Mouse (Mus musculus) ES-Bruce4 (cell line): Measurements from ENCODE around the gene Gm2696. TPM values are rescaled to one million over a fixed set of nuclear protein-coding genes. Genes with fewer than 3 reads are reported as not detected.
A peak's percentile ranks its signal among the peaks of the same experiment; 100 is the strongest.

Source experiments
- H3K27ac ChIP-seq: 2 replicates; pipeline ENCODE4 v1.5.1; 2012; ENCODE audit warnings: low read length, inconsistent platforms; ENCODE audit not compliant: insufficient read depth
- H3K27me3 ChIP-seq: 2 replicates; pipeline ENCODE4 v1.6.1; 2012; ENCODE audit warnings: mild to moderate bottlenecking, low read length, inconsistent platforms; ENCODE audit not compliant: control insufficient read depth, poor library complexity, insufficient read depth, severe bottlenecking
- H3K36me3 ChIP-seq: 2 replicates; pipeline ENCODE4 v1.6.1; 2012; ENCODE audit warnings: inconsistent platforms, mild to moderate bottlenecking, low read length, moderate library complexity; ENCODE audit not compliant: control insufficient read depth, poor library complexity, insufficient read depth, severe bottlenecking
- H3K4me1 ChIP-seq: one replicate; pipeline ENCODE4 v1.8.1; 2011; ENCODE audit warnings: low read length; ENCODE audit not compliant: control insufficient read depth, insufficient read depth
- H3K4me3 ChIP-seq: 2 replicates; pipeline ENCODE4 v1.5.1; 2011; ENCODE audit warnings: low read depth, mild to moderate bottlenecking, low read length
- H3K9ac ChIP-seq: 2 replicates; pipeline ENCODE4 v1.6.1; 2012; ENCODE audit warnings: low read depth, mild to moderate bottlenecking, inconsistent platforms; ENCODE audit not compliant: poor library complexity, severe bottlenecking
- H3K9me3 ChIP-seq: replicated peaks from 2 replicates; pipeline ENCODE4 v1.6.1; 2012; ENCODE audit warnings: mild to moderate bottlenecking, low read length, inconsistent platforms; ENCODE audit not compliant: control insufficient read depth, poor library complexity, insufficient read depth, severe bottlenecking
- CTCF ChIP-seq: IDR thresholded peaks from one replicate; pipeline ENCODE4 v1.8.1; 2011; ENCODE audit warnings: low read depth, low read length
- POLR2A ChIP-seq: IDR thresholded peaks from one replicate; pipeline ENCODE4 v1.8.1; 2011; ENCODE audit warnings: low read length; ENCODE audit not compliant: insufficient read depth
- polyA plus RNA-seq: library from polyadenylated mRNA; stranded (reverse); fragments of >200 nt; gene quantifications from 2 replicates; pipeline ENCODE4 v1.2.4, GENCODE M21; 2011; ENCODE audit warnings: low read depth; ENCODE audit not compliant: missing spikeins, insufficient read depth, insufficient read length

The Gm2696 gene
- polyA plus RNA-seq, 1 experiment = not detected

GRCm38 (mm10) chr10:77882553-77882952 lies 68.1 kb downstream of the Gm2696 start:
- H3K9ac ChIP-seq = no peak overlapping the region
- no peaks in the 10 kb centered on the region for H3K36me3 ChIP-seq
- no peaks in the 10 kb centered on the region for H3K27me3 ChIP-seq
- peak; percentile 29 for TF ChIP-seq CTCF
- no peak for TF ChIP-seq POLR2A
- no peaks in the 10 kb centered on the region for H3K9me3 ChIP-seq
- no peak overlapping the region for H3K27ac ChIP-seq
- H3K4me3 ChIP-seq = no peak overlapping the region
- no peaks in the 10 kb centered on the region for H3K4me1 ChIP-seq

Other genes starting within 250 kb of the Gm2696 start
- 83.2 and 89.6 TPM in 2 replicates for gene Pttg1ip, start 233.0 kb upstream of the Gm2696 start, polyA plus RNA-seq
- 218 and 242 TPM in 2 replicates for gene Sumo3, start 208.6 kb upstream of the Gm2696 start, polyA plus RNA-seq
- 50.7 and 57.6 TPM in 2 replicates for gene Gm49325, start 208.5 kb upstream of the Gm2696 start, polyA plus RNA-seq
- 40.2 and 43.2 TPM in 2 replicates for gene Ube2g2, start 192.4 kb upstream of the Gm2696 start, polyA plus RNA-seq
- gene Tspear, start 128.1 kb upstream of the Gm2696 start, polyA plus RNA-seq = 0.91 and 1.2 TPM in 2 replicates
- gene Gm19402, start 123.9 kb upstream of the Gm2696 start, polyA plus RNA-seq = not detected in 2 replicates
- gene Gm9508, start 117.4 kb upstream of the Gm2696 start, polyA plus RNA-seq = not detected in 2 replicates
- gene Gm10272, start 108.1 kb upstream of the Gm2696 start, polyA plus RNA-seq = not detected in 2 replicates
- gene Gm10024, start 103.2 kb upstream of the Gm2696 start, polyA plus RNA-seq = not detected in 2 replicates
- not detected in 2 replicates for gene Gm10142, start 98.9 kb upstream of the Gm2696 start, polyA plus RNA-seq
- gene Krtap12-1, start 94.1 kb upstream of the Gm2696 start, polyA plus RNA-seq = not detected in 2 replicates
- gene Gm10100, start 88.2 kb upstream of the Gm2696 start, polyA plus RNA-seq = not detected in 2 replicates
- not detected in 2 replicates for gene Gm18596, start 72.0 kb upstream of the Gm2696 start, polyA plus RNA-seq
- not detected in 2 replicates for gene Gm9736, start 63.3 kb upstream of the Gm2696 start, polyA plus RNA-seq
- gene Gm3233, start 55.0 kb upstream of the Gm2696 start, polyA plus RNA-seq = not detected in 2 replicates
- gene Gm3238, start 43.4 kb upstream of the Gm2696 start, polyA plus RNA-seq = not detected in 2 replicates
- gene Gm7138, start 37.7 kb upstream of the Gm2696 start, polyA plus RNA-seq = not detected in 2 replicates
- gene Gm3250, start 32.1 kb upstream of the Gm2696 start, polyA plus RNA-seq = not detected in 2 replicates
- gene Gm7137, start 26.5 kb upstream of the Gm2696 start, polyA plus RNA-seq = not detected in 2 replicates
- gene Gm9639, start 19.6 kb upstream of the Gm2696 start, polyA plus RNA-seq = not detected in 2 replicates
- gene Gm19668, start 15.5 kb upstream of the Gm2696 start, polyA plus RNA-seq = not detected in 2 replicates
- not detected in 2 replicates for gene Gm9507, start 2.8 kb upstream of the Gm2696 start, polyA plus RNA-seq
- not detected in 2 replicates for gene Krtap10-4, start 12.4 kb downstream of the Gm2696 start, polyA plus RNA-seq
- gene Krtap10-10, start 21.3 kb downstream of the Gm2696 start, polyA plus RNA-seq = not detected in 2 replicates
- not detected in 2 replicates for gene Gm36176, start 32.1 kb downstream of the Gm2696 start, polyA plus RNA-seq
- gene Gm10318, start 38.2 kb downstream of the Gm2696 start, polyA plus RNA-seq = not detected in 2 replicates
- not detected in 2 replicates for gene Gm3285, start 47.3 kb downstream of the Gm2696 start, polyA plus RNA-seq
- gene Lrrc3, start 87.9 kb downstream of the Gm2696 start, polyA plus RNA-seq = 5.6 and 6.3 TPM in 2 replicates
- 0.07 TPM in 1 of 2 replicates, not detected in the other for gene Trpm2, start 155.9 kb downstream of the Gm2696 start, polyA plus RNA-seq
- gene 1810043G02Rik, start 163.8 kb downstream of the Gm2696 start, polyA plus RNA-seq = 4.2 and 4.7 TPM in 2 replicates
- 100 and 102 TPM in 2 replicates for gene Pfkl, start 195.4 kb downstream of the Gm2696 start, polyA plus RNA-seq
- 175 and 179 TPM in 2 replicates for gene Dnmt3l, start 227.3 kb downstream of the Gm2696 start, polyA plus RNA-seq
- gene Aire, start 228.9 kb downstream of the Gm2696 start, polyA plus RNA-seq = 20.9 and 23.5 TPM in 2 replicates